Mouse (Mus musculus) neural tube, embryonic 13.5 days (tissue): ENCODE measurements at regions not wholly inside any gene's neighbourhood (a gene's known extent, or its start where the extent isn't known, plus 50 kb on each side); places are given as distances from the start of the nearest gene placed in this dataset.
A peak's percentile ranks its signal among the peaks of the same experiment; 100 is the strongest.

Experiments used
- ATAC-seq: fragments of 200-750 bp; cut with Nextera tagmentation; 2 replicates; pipeline ENCODE4 v1.8.0; 2017; ENCODE audit warnings: low read depth, mild to moderate bottlenecking, moderate TSS enrichment, moderate library complexity
- H3K27ac ChIP-seq: fragments of 300-500 bp; sonication (generic); replicated peaks from 2 replicates; pipeline ENCODE4 v1.5.1; 2015; ENCODE audit warnings: moderate library complexity, mild to moderate bottlenecking, inconsistent platforms
- H3K27me3 ChIP-seq: fragments of 300-500 bp; sonication (generic); 2 replicates; pipeline ENCODE4 v1.6.1; 2015; ENCODE audit warnings: mild to moderate bottlenecking, inconsistent platforms
- H3K36me3 ChIP-seq: fragments of 300-500 bp; sonication (generic); 2 replicates; pipeline ENCODE4 v1.6.1; 2015; ENCODE audit warnings: mild to moderate bottlenecking, inconsistent platforms
- H3K4me1 ChIP-seq: fragments of 300-500 bp; sonication (generic); replicated peaks from 2 replicates; pipeline ENCODE4 v1.6.1; 2015; ENCODE audit warnings: inconsistent platforms
- H3K4me2 ChIP-seq: fragments of 300-500 bp; sonication (generic); 2 replicates; pipeline ENCODE4 v1.6.1; 2015; ENCODE audit warnings: inconsistent platforms, mild to moderate bottlenecking, moderate library complexity
- H3K4me3 ChIP-seq: fragments of 300-500 bp; sonication (generic); 2 replicates; pipeline ENCODE4 v1.5.1; 2015; ENCODE audit warnings: mild to moderate bottlenecking, inconsistent platforms
- H3K9ac ChIP-seq: fragments of 300-500 bp; sonication (generic); 2 replicates; pipeline ENCODE4 v1.6.1; 2015; ENCODE audit warnings: moderate library complexity, mild to moderate bottlenecking, inconsistent platforms
- H3K9me3 ChIP-seq: fragments of 300-500 bp; sonication (generic); 2 replicates; pipeline ENCODE4 v1.6.1; 2016; ENCODE audit warnings: inconsistent platforms
- WGBS: fragments of 180-500 bp; shearing (Covaris S2); methylation state at CpG from one replicate; pipeline ENCODE4 v1.1.7; 2015; 5-methylcytosine and 5-hydroxymethylcytosine counted together

DNA sequence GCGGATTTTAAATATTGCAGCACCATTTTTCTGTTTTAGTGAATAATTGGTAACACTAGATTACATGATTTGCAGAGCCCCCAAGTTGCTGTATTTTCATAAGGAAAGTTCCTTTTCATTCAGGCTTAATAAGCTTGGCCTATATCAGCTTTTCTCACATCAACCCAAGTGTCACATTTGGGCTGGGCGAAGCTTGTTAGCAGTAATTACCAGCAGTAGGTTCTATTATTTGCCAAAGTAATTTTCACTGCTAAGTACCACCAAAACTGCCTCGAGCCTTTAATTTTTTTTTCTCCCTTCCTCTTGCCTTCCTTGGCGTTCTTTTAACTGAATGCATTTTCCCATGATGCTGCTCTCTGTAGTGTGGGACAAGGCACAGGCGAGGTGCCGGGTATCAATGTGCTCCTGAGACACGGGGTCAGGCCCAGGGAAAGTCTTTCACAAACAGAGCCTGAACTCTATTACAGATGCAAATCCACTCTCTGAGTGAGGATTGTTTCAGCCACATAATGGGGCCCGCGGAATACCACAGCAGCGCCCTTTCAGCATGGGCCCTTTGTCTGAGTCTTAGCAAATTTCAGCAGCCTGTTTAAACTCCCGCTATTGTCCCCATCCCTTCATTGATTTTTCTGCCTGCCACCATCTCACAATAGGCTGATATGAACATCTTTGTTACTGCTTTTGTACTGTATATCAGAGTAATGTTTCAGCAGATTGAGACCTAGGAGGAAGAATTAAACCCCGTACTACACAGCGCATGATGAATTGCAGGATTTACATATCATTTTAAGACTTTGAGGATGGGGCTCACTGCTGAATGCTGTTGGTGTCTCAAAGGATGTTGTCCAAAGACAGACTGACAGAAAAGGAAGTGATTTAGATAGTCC is 205.1 kb upstream of the Epha3 start:
- no peak overlapping the region for H3K4me3 ChIP-seq
- H3K36me3 ChIP-seq, result no peaks in the 10 kb centered on the region
- peak; percentile 74 for ATAC-seq
- H3K9ac ChIP-seq, result 0 out of 2 replicates have a peak overlapping the region, but pooled peaks have one; percentile 34
- H3K27me3 ChIP-seq, result no peaks in the 10 kb centered on the region
- peak overlapping the region; percentile 46 for H3K4me2 ChIP-seq
- H3K27ac ChIP-seq, result peak overlapping the region; percentile 42; the same call in 1 of the 2 replicates
- peaks cover 12% of the 10 kb centered on the region for H3K4me1 ChIP-seq
- no peaks in the 10 kb centered on the region for H3K9me3 ChIP-seq
- 15% methylated on average over 13 of the region's 13 CpGs for WGBS

DNA sequence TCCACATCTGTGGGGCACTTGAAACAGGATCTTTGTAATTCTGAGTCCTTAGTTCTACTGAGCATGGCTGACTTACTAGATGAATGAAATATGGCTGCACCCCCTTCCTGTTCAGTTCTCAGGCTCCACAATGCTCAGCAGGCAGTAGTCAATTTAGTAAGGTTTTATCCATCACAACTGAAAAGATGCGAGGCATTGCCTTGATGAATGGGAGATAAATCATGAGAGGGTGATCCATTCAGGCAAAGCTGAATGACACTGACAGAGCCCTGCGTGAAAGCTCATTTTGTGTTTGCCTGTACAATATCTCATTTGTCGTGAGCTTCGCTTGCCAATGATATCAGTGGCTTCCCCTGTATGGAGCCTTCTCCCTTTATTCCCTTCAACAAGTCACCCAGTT is 198.6 kb upstream of the Epha3 start:
- Histone ChIP-seq H3K9me3 (no peaks in the 10 kb centered on the region), H3K27ac (no peak overlapping the region), H3K36me3 (no peaks in the 10 kb centered on the region), H3K9ac (no peak overlapping the region), H3K4me2 (no peak overlapping the region), H3K4me3 (no peak overlapping the region), H3K27me3 (no peaks in the 10 kb centered on the region), H3K4me1 (peaks cover 3% of the 10 kb centered on the region)
- 19% methylated on average over 4 of the region's 4 CpGs for whole genome bisulfite sequencing
- no peak for ATAC-seq

DNA sequence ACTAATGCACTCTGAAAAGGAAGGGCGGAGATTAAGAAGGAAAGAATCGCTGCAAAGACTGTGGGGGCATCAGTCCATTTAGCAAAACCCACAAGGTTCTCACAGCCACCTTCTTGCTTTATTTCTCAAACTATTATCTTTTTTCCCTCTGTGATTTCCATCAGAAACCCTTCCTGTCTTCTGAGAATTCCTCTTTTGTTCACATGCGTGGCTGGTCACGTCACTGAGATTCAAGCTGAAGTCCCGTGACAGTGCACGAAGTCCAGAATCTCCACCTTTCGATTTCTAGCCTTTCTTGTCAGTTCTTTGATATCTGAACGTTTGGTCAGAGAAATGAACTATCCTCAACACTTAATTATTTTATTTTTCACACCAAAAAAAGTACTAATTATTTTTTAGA is 194.7 kb upstream of the Epha3 start:
- no peak overlapping the region for H3K4me3 ChIP-seq
- peaks cover 3% of the 10 kb centered on the region for H3K4me1 ChIP-seq
- H3K36me3 ChIP-seq, result no peaks in the 10 kb centered on the region
- 67% methylated on average over 8 of the region's 8 CpGs for WGBS
- no peaks in the 10 kb centered on the region for H3K27me3 ChIP-seq
- H3K27ac ChIP-seq, result no peak overlapping the region
- H3K9me3 ChIP-seq, result no peaks in the 10 kb centered on the region
- no peak for ATAC-seq
- H3K9ac ChIP-seq, result no peak overlapping the region
- no peak overlapping the region for H3K4me2 ChIP-seq

DNA sequence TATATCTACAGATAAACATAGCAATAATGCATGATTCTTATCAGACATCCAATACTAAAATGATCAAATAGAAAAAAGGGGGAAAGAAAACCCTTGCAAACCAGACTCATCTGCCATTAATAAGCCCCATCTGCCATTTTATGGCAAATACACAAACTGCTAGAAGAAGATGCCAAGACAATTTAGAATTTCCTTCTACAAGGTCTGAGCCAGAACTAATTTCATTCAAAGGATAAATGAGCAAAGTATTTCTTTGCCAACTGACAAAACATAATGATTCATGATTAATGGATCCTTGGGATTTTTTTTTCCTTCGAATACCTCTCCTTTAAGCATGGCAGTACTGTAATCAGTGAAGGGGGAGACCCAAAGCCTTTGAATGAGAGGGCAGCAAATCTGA is 190.4 kb upstream of the Epha3 start:
- WGBS, result 85% methylated on average over 1 of the region's 1 CpGs
- no peak overlapping the region for H3K4me3 ChIP-seq
- no peak for ATAC-seq

DNA sequence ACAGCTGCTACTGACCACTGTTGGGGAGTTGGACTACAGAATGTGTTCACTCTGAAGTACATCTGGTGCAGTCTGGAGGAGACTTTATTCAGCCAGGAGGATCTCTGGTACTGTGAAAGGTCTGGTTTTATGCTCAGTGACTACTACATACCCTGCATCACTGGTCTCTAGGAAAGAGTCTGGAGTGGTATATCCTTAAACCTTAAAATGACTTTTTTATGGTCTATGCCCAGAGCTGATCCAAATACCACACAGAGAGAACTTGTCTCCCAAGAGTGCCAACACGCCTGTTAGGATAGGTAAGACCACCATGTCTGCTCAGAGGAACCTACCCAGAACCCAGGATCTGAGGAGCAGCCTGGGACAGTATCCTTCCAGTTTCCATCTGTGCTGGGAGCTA is 184.1 kb upstream of the Epha3 start:
- Histone ChIP-seq H3K36me3 (no peaks in the 10 kb centered on the region), H3K27me3 (no peaks in the 10 kb centered on the region), H3K4me1 (no peaks in the 10 kb centered on the region; the same call in 1 of the 2 replicates), H3K27ac (no peak overlapping the region), H3K4me3 (no peak overlapping the region), H3K4me2 (no peak overlapping the region), H3K9ac (no peak overlapping the region), H3K9me3 (no peaks in the 10 kb centered on the region)
- ATAC-seq, result no peak
- 81% methylated on average over 1 of the region's 1 CpGs for WGBS

More for the DNA sequence above, 190.4 kb upstream of the Epha3 start:
- Histone ChIP-seq H3K27ac (no peak overlapping the region), H3K4me2 (no peak overlapping the region), H3K4me1 (no peaks in the 10 kb centered on the region), H3K9ac (no peak overlapping the region), H3K36me3 (no peaks in the 10 kb centered on the region), H3K9me3 (no peaks in the 10 kb centered on the region), H3K27me3 (no peaks in the 10 kb centered on the region)

DNA sequence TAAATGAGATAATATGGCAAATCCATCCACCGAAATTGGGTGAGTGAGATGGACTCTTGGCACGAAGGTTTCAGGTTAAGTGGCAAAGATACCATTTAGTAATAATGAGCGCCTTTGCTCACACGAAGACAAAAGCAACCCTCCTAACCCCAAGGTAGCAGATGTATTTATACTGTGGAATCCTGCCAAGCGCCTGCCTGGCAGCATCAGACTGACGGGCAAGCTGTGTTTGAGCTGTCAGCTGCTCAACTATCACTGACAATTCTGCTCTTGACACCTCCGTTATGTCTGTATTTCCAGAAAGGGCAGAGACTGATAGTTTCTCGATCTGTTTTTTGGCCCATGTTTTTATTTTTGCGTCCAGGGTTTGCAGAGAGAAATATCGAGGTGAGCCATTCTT is 169.1 kb upstream of the Epha3 start:
- no peak for ATAC-seq
- 76% methylated on average over 10 of the region's 10 CpGs for WGBS
- H3K36me3 ChIP-seq, result no peaks in the 10 kb centered on the region

DNA sequence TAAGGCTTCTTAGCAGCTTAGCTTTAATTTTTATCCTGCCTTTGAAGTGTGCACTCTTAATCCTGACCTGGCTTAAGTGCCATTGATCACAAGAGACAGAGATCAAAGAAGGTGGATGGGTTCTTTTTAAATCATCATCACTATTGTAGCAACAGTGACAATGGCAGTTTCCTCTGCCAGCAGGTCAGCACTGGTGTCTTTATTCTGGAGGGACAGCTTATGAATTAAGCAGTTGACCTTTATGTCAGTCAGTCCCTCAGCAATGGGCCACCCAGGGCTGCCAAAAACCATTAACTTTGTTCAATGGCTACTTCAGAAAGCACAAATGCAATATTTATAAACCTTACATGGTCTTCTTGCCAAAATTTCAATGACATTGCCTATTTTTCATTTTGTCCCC is 160.0 kb upstream of the Epha3 start:
- no peaks in the 10 kb centered on the region for H3K36me3 ChIP-seq
- H3K27ac ChIP-seq, result no peak overlapping the region
- no peaks in the 10 kb centered on the region for H3K9me3 ChIP-seq
- H3K4me1 ChIP-seq, result no peaks in the 10 kb centered on the region
- no peak overlapping the region for H3K9ac ChIP-seq
- ATAC-seq, result no peak
- no peak overlapping the region for H3K4me3 ChIP-seq
- H3K4me2 ChIP-seq, result no peak overlapping the region
- no peaks in the 10 kb centered on the region for H3K27me3 ChIP-seq

More for the DNA sequence above, 169.1 kb upstream of the Epha3 start:
- Histone ChIP-seq H3K4me3 (no peak overlapping the region), H3K27ac (no peak overlapping the region), H3K4me1 (no peaks in the 10 kb centered on the region), H3K9ac (no peak overlapping the region), H3K4me2 (no peak overlapping the region), H3K27me3 (no peaks in the 10 kb centered on the region), H3K9me3 (no peaks in the 10 kb centered on the region)

DNA sequence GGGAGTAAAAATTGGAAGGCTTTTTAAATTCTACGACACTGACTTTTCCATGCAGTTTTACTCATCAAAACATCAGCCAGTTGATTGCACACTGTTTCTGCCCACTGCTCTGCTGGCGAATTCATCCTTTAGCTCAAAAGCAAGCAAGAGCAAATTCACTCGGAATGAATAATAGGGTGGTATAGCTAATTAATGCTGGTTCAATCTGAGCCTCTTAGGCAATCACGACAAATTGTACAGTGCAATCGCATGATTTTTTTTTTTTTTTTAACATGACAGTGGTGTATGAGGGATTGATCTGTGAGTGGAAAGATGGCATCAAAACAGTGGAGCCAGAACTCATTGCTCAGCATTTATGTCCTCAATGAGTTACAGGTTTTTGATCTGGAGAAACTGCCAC is 136.9 kb upstream of the Epha3 start:
- H3K27ac ChIP-seq, result no peak overlapping the region
- H3K36me3 ChIP-seq, result no peaks in the 10 kb centered on the region
- H3K4me3 ChIP-seq, result no peak overlapping the region
- H3K27me3 ChIP-seq, result no peaks in the 10 kb centered on the region
- 80% methylated on average over 5 of the region's 5 CpGs for WGBS
- H3K9ac ChIP-seq, result no peak overlapping the region
- no peaks in the 10 kb centered on the region for H3K4me1 ChIP-seq
- ATAC-seq, result no peak
- no peak overlapping the region for H3K4me2 ChIP-seq
- H3K9me3 ChIP-seq, result no peaks in the 10 kb centered on the region

DNA sequence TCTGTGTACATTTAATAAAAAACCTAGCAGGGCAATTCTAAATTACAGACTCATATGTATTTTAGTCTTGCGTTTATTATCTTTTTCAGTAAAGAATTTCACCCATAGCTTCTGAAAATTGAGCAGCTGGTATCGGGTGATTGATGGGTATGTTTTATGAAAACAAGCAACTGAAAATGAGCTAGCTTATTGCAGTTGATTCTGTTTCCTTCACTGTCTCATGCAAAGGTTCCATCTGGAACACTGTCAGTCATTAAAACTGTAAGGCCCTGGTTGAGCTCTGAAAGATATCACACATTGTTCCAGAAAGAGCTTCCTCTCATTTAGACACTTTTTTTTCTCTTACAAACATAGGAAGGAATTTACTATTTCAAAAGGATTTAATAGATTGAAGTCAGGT is 103.4 kb upstream of the Epha3 start:
- Histone ChIP-seq H3K9me3 (no peaks in the 10 kb centered on the region), H3K4me3 (no peak overlapping the region), H3K27me3 (no peaks in the 10 kb centered on the region), H3K4me2 (no peak overlapping the region), H3K9ac (no peak overlapping the region), H3K36me3 (no peaks in the 10 kb centered on the region), H3K27ac (no peak overlapping the region), H3K4me1 (no peaks in the 10 kb centered on the region)
- ATAC-seq, result no peak
- 80% methylated on average over 2 of the region's 2 CpGs for WGBS

DNA sequence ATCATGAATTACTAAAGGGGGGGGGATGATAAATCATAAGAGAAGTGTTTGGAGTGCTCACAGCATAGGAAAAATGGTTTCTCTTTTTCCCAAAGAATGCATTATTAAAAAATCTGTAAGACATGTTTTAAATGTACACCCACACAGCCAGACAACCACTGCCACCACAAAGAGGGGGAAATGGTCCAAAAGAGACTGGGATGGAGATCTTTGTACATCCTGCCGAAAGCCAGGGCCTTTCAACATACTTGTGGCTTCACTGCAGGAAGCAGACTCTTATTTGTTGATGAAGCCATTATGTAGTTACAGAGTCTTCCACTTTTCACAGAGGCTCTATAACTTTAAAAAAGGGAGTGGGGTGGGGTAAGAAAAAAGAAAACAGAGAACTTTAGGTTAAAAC is 96.8 kb upstream of the Epha3 start:
- H3K36me3 ChIP-seq, result no peaks in the 10 kb centered on the region
- ATAC-seq, result no peak
- no peak overlapping the region for H3K4me3 ChIP-seq
- no peaks in the 10 kb centered on the region for H3K27me3 ChIP-seq
- H3K9me3 ChIP-seq, result no peaks in the 10 kb centered on the region
- H3K9ac ChIP-seq, result no peak overlapping the region
- H3K4me2 ChIP-seq, result no peak overlapping the region
- WGBS, result 49% methylated on average over 1 of the region's 1 CpGs
- H3K4me1 ChIP-seq, result peaks cover 5% of the 10 kb centered on the region; the same call in 1 of the 2 replicates
- H3K27ac ChIP-seq, result no peak overlapping the region

DNA sequence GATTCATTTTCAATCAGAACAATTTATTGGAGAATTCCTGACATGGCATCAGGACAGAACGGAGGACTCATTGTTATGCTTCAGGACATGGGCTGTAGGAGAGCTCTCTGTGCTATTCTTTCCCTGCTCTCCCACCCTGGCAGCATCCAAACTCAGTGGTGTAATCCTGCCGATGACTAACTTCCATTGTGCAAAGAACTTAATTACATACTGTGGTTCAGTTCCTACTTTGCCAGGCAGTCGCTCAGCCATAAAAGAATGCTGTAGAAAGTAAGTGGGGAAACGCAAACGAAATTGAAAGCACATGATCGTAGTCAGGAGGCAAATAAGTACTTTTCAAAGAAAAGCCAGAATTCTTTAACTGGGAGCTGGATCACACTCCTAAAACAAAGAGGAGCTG is 94.2 kb upstream of the Epha3 start:
- ATAC-seq, result no peak
- H3K27ac ChIP-seq, result no peak overlapping the region
- H3K4me3 ChIP-seq, result no peak overlapping the region
- H3K4me2 ChIP-seq, result peak overlapping the region; percentile 38
- WGBS, result 11% methylated on average over 6 of the region's 6 CpGs
- 0 out of 2 replicates have a peak overlapping the region, but pooled peaks have one; percentile 39 for H3K9ac ChIP-seq
- no peaks in the 10 kb centered on the region for H3K36me3 ChIP-seq
- no peaks in the 10 kb centered on the region for H3K27me3 ChIP-seq
- H3K9me3 ChIP-seq, result no peaks in the 10 kb centered on the region
- peaks cover 5% of the 10 kb centered on the region; the same call in 1 of the 2 replicates for H3K4me1 ChIP-seq

DNA sequence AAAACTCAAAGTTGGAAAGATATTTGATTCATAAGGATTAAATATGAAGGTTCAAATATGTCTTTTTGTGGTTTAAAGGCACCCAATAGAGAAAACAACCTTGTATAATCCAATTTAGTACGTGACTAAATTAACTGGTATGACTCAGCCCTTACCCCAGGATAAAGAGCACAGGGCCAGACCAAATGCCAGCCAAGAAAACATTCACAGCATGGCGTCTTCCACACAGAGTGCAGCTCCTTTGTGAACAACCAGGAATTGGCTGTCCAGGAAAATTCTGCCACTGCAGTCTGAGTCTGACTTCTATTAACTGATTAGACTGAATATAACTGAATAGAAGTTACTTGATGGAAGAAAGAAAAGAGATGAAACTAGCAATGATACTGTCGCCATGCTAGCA is 61.2 kb upstream of the Epha3 start:
- no peaks in the 10 kb centered on the region for H3K4me1 ChIP-seq
- H3K27me3 ChIP-seq, result no peaks in the 10 kb centered on the region
- no peak overlapping the region for H3K9ac ChIP-seq
- no peaks in the 10 kb centered on the region for H3K9me3 ChIP-seq
- no peaks in the 10 kb centered on the region for H3K36me3 ChIP-seq
- no peak for ATAC-seq
- H3K4me3 ChIP-seq, result no peak overlapping the region
- WGBS, result 74% methylated on average over 3 of the region's 3 CpGs
- no peak overlapping the region for H3K27ac ChIP-seq
- no peak overlapping the region for H3K4me2 ChIP-seq

DNA sequence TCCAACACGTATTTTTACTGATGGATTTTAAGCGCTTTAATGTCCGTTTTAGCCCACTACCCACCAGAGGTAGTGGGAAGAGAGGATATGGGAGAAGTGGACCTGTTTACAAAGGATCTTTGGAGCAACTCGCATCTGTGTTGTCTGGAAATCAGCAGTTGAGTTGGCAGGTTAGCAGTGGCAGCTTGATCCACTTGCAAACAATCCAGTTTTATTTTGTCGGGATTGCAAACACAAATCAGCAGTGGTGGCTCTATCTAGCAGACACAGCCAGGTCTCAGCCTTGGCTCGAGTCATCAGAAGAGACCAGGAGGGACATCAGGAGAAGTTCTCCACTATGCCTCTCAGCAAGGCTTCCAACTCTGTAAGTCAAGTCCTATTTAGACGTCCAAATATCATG is 57.2 kb upstream of the Epha3 start:
- Histone ChIP-seq H3K9me3 (no peaks in the 10 kb centered on the region), H3K4me3 (no peak overlapping the region), H3K4me1 (no peaks in the 10 kb centered on the region), H3K36me3 (no peaks in the 10 kb centered on the region), H3K27ac (no peak overlapping the region), H3K27me3 (no peaks in the 10 kb centered on the region), H3K9ac (no peak overlapping the region), H3K4me2 (no peak overlapping the region)
- WGBS, result 88% methylated on average over 7 of the region's 7 CpGs
- no peak for ATAC-seq
